Mouse (Mus musculus): ENCODE measurements around the gene Golph3l. TPM values are rescaled to one million over a fixed set of nuclear protein-coding genes. Genes with fewer than 3 reads are reported as not detected.

Golph3l gene
- polyA plus RNA-seq, 1 experiment from 2014 or later = 29.8 TPM

Other genes with a start within 250 kb of the Golph3l start
- gene Setdb1, start 231.7 kb upstream of the Golph3l start, polyA plus RNA-seq (2014; fragmentation: Nextera tagmentation; extraction: Ambion mirVana) = 47.0 and 57.6 TPM in 2 replicates
- not detected in 2 replicates for gene 4930558C23Rik, start 186.1 kb upstream of the Golph3l start, polyA plus RNA-seq (2014; fragmentation: Nextera tagmentation; extraction: Ambion mirVana)
- gene Arnt, start 154.5 kb upstream of the Golph3l start, polyA plus RNA-seq (2014; fragmentation: Nextera tagmentation; extraction: Ambion mirVana) = 26.5 and 29.8 TPM in 2 replicates
- 1.7 and 1.8 TPM in 2 replicates for gene Ctsk, start 89.7 kb upstream of the Golph3l start, polyA plus RNA-seq (2014; fragmentation: Nextera tagmentation; extraction: Ambion mirVana)
- gene Ctss, start 62.1 kb upstream of the Golph3l start, polyA plus RNA-seq (2014; fragmentation: Nextera tagmentation; extraction: Ambion mirVana) = 16.6 and 18.5 TPM in 2 replicates
- 0.13 and 0.23 TPM in 2 replicates for gene Hormad1, start 29.3 kb upstream of the Golph3l start, polyA plus RNA-seq (2014; fragmentation: Nextera tagmentation; extraction: Ambion mirVana)
- 51.3 and 55.8 TPM in 2 replicates for gene Ensa, start 36.1 kb downstream of the Golph3l start, polyA plus RNA-seq (2014; fragmentation: Nextera tagmentation; extraction: Ambion mirVana)
- 52.2 and 57.7 TPM in 2 replicates for gene Mcl1, start 69.9 kb downstream of the Golph3l start, polyA plus RNA-seq (2014; fragmentation: Nextera tagmentation; extraction: Ambion mirVana)
- gene Adamtsl4, start 99.0 kb downstream of the Golph3l start, polyA plus RNA-seq (2014; fragmentation: Nextera tagmentation; extraction: Ambion mirVana) = 0.38 and 1.2 TPM in 2 replicates
- 30.4 and 31.7 TPM in 2 replicates for gene Ecm1, start 150.6 kb downstream of the Golph3l start, polyA plus RNA-seq (2014; fragmentation: Nextera tagmentation; extraction: Ambion mirVana)
- 97.9 and 102 TPM in 2 replicates for gene Tars2, start 171.3 kb downstream of the Golph3l start, polyA plus RNA-seq (2014; fragmentation: Nextera tagmentation; extraction: Ambion mirVana)
- gene Rprd2, start 229.9 kb downstream of the Golph3l start, polyA plus RNA-seq (2014; fragmentation: Nextera tagmentation; extraction: Ambion mirVana) = 18.8 and 18.9 TPM in 2 replicates

Data from liver, embryonic 11.5 days (tissue).